Mouse (Mus musculus): ENCODE results near the gene Spata33. TPM values are rescaled to one million over a fixed set of nuclear protein-coding genes. Genes with fewer than 3 reads are reported as not detected.

Gene Spata33
- total RNA-seq, 1 experiment, result 1.2 TPM

DNA sequence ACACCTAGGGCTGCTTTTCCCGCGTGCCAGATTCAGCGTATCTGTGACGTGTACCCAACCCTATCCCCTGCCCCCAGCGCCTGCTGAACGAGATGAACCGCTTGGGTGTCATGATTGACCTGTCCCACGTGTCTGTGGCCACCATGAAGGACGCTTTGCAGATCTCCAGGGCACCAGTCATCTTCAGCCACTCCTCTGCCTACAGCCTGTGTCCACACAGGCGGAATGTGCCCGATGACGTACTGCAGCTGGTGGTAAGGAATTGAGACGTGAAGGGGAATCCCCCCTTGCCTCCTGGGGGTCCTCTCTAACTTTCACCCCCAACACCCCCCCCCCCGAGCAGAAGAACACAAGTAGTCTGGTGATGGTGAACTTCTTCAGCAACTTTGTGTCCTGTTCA lies 12.8 kb upstream of the Spata33 start:
- in situ Hi-C loops (cut with MboI; ENCODE audit: low sequenced_read_pairs in 2 of 2, unreplicated experiment in 2 of 2), result no loop called here
- H3K27ac ChIP-seq (ENCODE audit: insufficient read depth, low read depth, low read length, poor library complexity, severe bottlenecking), result no peak overlapping the region
- H3K36me3 ChIP-seq (ENCODE audit: control insufficient read depth, insufficient read depth, low read length, poor library complexity, severe bottlenecking), result no peaks in the 10 kb centered on the region
- no peak overlapping the region for H3K9ac ChIP-seq (ENCODE audit: insufficient read depth, low read depth, low read length, poor library complexity, severe bottlenecking)
- TF ChIP-seq ZC3H11A (IDR thresholded peaks at IDR 0.05; ENCODE audit: borderline replicate concordance, low read depth, low read length) (no peak), ZNF384 (IDR thresholded peaks at IDR 0.05; ENCODE audit: low read depth, low read length) (no peak), MAFK (IDR thresholded peaks at IDR 0.05; ENCODE audit: insufficient read depth, low read depth, low read length) (no peak), CHD2 (IDR thresholded peaks at IDR 0.05; ENCODE audit: low read depth, low read length) (no peak), HCFC1 (IDR thresholded peaks at IDR 0.05; ENCODE audit: borderline replicate concordance, insufficient read depth, low read length) (no peak)
- no peak overlapping the region for H3K4me3 ChIP-seq (ENCODE audit: insufficient read depth in 1 of 2, low read depth in 1 of 2, low read length in 2 of 2, poor library complexity in 1 of 2, severe bottlenecking in 1 of 2)
- H3K4me1 ChIP-seq (ENCODE audit: control insufficient read depth in 2 of 2, insufficient read depth in 2 of 2, low read length in 2 of 2, poor library complexity in 1 of 2), result peaks cover 0 to 2% of the 10 kb centered on the region in 2 experiments; a peak in 1 of 4 replicates
- no peak for DNase-seq (ENCODE audit: low read depth, low spot score)
- H3K9me3 ChIP-seq (ENCODE audit: control insufficient read depth, insufficient read depth, low read depth, low read length), result no peaks in the 10 kb centered on the region

DNA sequence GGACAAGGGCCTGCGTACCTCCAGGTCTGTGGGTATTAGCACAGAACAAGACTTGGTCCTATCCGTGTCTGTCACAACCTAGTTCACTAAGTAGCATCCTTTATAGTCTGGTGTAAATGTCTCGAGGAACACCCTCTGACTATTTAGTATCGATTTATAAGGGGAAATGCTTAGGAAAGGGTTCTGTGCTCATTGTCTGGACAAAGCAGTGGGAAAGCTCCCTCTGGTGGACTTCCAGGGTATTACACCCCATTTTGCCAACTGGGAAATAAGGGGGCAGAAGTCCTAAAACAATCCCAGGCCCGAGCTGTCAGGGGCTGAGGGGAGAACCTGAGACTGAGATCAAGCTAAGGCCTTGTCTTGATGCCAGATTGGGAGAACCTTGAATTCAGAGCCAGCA lies 10.3 kb upstream of the Spata33 start:
- Histone ChIP-seq H3K27ac (ENCODE audit: insufficient read depth, low read depth, low read length, poor library complexity, severe bottlenecking) (no peak overlapping the region), H3K36me3 (ENCODE audit: control insufficient read depth, insufficient read depth, low read length, poor library complexity, severe bottlenecking) (peaks cover 17% of the 10 kb centered on the region), H3K4me1 (ENCODE audit: control insufficient read depth in 2 of 2, insufficient read depth in 2 of 2, low read length in 2 of 2, poor library complexity in 1 of 2) (peaks cover 0 to 2% of the 10 kb centered on the region in 2 experiments; a peak in 1 of 4 replicates), H3K9me3 (ENCODE audit: control insufficient read depth, insufficient read depth, low read depth, low read length) (no peaks in the 10 kb centered on the region), H3K4me3 (ENCODE audit: insufficient read depth in 1 of 2, low read depth in 1 of 2, low read length in 2 of 2, poor library complexity in 1 of 2, severe bottlenecking in 1 of 2) (no peak overlapping the region), H3K9ac (ENCODE audit: insufficient read depth, low read depth, low read length, poor library complexity, severe bottlenecking) (no peak overlapping the region)
- TF ChIP-seq CHD2 (IDR thresholded peaks at IDR 0.05; ENCODE audit: low read depth, low read length) (no peak), ZC3H11A (IDR thresholded peaks at IDR 0.05; ENCODE audit: borderline replicate concordance, low read depth, low read length) (peak; percentile 55; the same call in 1 of the 2 replicates)
- peak; percentile 71 for DNase-seq (ENCODE audit: low read depth, low spot score)
- in situ Hi-C loops (cut with MboI; ENCODE audit: low sequenced_read_pairs in 2 of 2, unreplicated experiment in 2 of 2), result no loop called here

DNA sequence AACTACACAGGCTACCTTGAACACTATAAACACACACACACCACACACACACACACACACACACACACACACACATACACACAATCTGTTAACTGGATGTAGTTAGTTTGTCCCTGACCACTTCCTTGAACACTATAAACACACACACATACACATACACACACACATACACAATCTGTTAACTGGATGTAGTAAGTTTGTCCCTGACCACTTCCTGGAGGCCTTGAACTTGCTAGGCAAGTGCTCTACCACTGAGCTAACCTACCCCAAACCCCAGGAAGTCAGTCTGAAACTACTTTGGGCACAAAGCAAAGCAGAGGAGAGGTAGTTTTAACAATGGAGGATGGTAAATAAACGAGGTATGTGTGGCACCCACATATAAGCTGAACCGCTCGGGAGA lies 9.1 kb upstream of the Spata33 start:
- Histone ChIP-seq H3K4me3 (ENCODE audit: insufficient read depth in 1 of 2, low read depth in 1 of 2, low read length in 2 of 2, poor library complexity in 1 of 2, severe bottlenecking in 1 of 2) (no peak overlapping the region), H3K36me3 (ENCODE audit: control insufficient read depth, insufficient read depth, low read length, poor library complexity, severe bottlenecking) (peaks cover 29% of the 10 kb centered on the region), H3K27ac (ENCODE audit: insufficient read depth, low read depth, low read length, poor library complexity, severe bottlenecking) (no peak overlapping the region), H3K9me3 (ENCODE audit: control insufficient read depth, insufficient read depth, low read depth, low read length) (no peaks in the 10 kb centered on the region), H3K4me1 (ENCODE audit: control insufficient read depth in 2 of 2, insufficient read depth in 2 of 2, low read length in 2 of 2, poor library complexity in 1 of 2) (no peaks in the 10 kb centered on the region), H3K9ac (ENCODE audit: insufficient read depth, low read depth, low read length, poor library complexity, severe bottlenecking) (no peak overlapping the region)
- in situ Hi-C loops (cut with MboI; ENCODE audit: low sequenced_read_pairs in 2 of 2, unreplicated experiment in 2 of 2), result no loop called here
- DNase-seq (ENCODE audit: low read depth, low spot score), result no peak
- TF ChIP-seq ZNF384 (IDR thresholded peaks at IDR 0.05; ENCODE audit: low read depth, low read length), result no peak
- TF ChIP-seq HCFC1 (IDR thresholded peaks at IDR 0.05; ENCODE audit: borderline replicate concordance, insufficient read depth, low read length), result no peak
- no peak for TF ChIP-seq MAFK (IDR thresholded peaks at IDR 0.05; ENCODE audit: insufficient read depth, low read depth, low read length)
- no peak for TF ChIP-seq CHD2 (IDR thresholded peaks at IDR 0.05; ENCODE audit: low read depth, low read length)
- no peak for TF ChIP-seq ZC3H11A (IDR thresholded peaks at IDR 0.05; ENCODE audit: borderline replicate concordance, low read depth, low read length)

DNA sequence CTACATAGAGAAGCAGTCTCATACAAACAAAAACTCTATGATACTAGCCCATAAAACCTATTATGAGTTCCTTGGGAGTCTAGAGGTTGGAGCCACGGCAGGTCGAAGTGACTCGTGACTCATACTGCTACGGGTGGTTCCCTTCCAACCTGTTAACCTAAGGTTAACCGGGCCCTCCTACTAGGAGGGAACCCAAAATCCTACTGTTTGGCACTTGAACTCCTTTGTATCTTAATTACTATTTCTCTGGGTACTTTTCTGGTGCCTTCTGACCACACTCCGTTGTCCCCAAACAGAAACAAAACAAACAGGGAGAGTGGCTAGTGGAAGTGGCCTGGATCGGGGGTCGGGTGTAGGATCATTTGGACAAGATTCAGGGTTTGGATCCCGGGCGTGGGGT lies 756 bp upstream of the Spata33 start:
- Histone ChIP-seq H3K36me3 (ENCODE audit: control insufficient read depth, insufficient read depth, low read length, poor library complexity, severe bottlenecking) (peaks cover 27% of the 10 kb centered on the region), H3K4me1 (ENCODE audit: control insufficient read depth in 2 of 2, insufficient read depth in 2 of 2, low read length in 2 of 2, poor library complexity in 1 of 2) (peaks cover 0 to 2% of the 10 kb centered on the region in 2 experiments; a peak in 1 of 4 replicates), H3K9ac (ENCODE audit: insufficient read depth, low read depth, low read length, poor library complexity, severe bottlenecking) (peak overlapping the region; percentile 96), H3K4me3 (ENCODE audit: insufficient read depth in 1 of 2, low read depth in 1 of 2, low read length in 2 of 2, poor library complexity in 1 of 2, severe bottlenecking in 1 of 2) (peak overlapping the region; percentile 83 to 95), H3K27ac (ENCODE audit: insufficient read depth, low read depth, low read length, poor library complexity, severe bottlenecking) (no peak overlapping the region), H3K9me3 (ENCODE audit: control insufficient read depth, insufficient read depth, low read depth, low read length) (no peaks in the 10 kb centered on the region)
- no peak for DNase-seq (ENCODE audit: low read depth, low spot score)
- in situ Hi-C loops (cut with MboI; ENCODE audit: low sequenced_read_pairs in 2 of 2, unreplicated experiment in 2 of 2), result no loop called here
- no peak for TF ChIP-seq MAFK (IDR thresholded peaks at IDR 0.05; ENCODE audit: insufficient read depth, low read depth, low read length)
- TF ChIP-seq ZNF384 (IDR thresholded peaks at IDR 0.05; ENCODE audit: low read depth, low read length), result no peak
- no peak for TF ChIP-seq ZC3H11A (IDR thresholded peaks at IDR 0.05; ENCODE audit: borderline replicate concordance, low read depth, low read length)
- TF ChIP-seq HCFC1 (IDR thresholded peaks at IDR 0.05; ENCODE audit: borderline replicate concordance, insufficient read depth, low read length), result no peak
- no peak for TF ChIP-seq CHD2 (IDR thresholded peaks at IDR 0.05; ENCODE audit: low read depth, low read length)

Data from ES-E14 (cell line).